Mouse (Mus musculus) testis, postnatal 10 days (tissue): ENCODE results near the gene Ckap5.
"Not testable (repeated sequence)": the region's sequence is repeated elsewhere in the genome, so short reads cannot be mapped to it uniquely, and the experiment has no call there.

Experiments
- DNase-seq: peaks from one replicate; pipeline ENCODE4 v3.0.0; 2021; ENCODE audit warnings: low spot score

Ckap5 gene

GRCm38 (mm10) chr2:91526294-91527146, at the start of gene Ckap5:
TSS of gene Ckap5 (plus strand) at chr2:91526762.
- DNase-seq, result peak; percentile 91

- DNase-seq, result no peak
These were observed 49.7 kb upstream of the Ckap5 start for GRCm38 (mm10) chr2:91476841-91477240.

DNA sequence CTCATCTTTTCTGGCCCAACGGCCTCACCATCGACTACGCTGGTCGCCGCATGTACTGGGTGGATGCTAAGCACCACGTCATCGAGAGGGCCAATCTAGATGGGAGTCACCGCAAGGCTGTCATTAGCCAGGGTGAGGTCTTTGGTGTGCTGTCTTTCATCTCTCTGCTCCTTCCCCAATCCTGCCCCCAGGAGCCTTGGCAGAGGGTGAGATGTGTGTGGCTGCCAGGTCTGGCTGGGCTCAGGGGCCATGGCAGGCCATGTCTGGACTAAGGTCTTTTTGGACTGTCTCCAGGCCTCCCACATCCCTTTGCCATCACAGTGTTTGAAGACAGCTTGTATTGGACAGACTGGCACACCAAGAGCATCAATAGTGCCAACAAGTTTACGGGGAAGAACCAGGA, 46.2 kb upstream of the Ckap5 start:
- DNase-seq, result no peak

- DNase-seq, result no peak
These were observed 45.6 kb upstream of the Ckap5 start for GRCm38 (mm10) chr2:91480805-91481514.

DNA sequence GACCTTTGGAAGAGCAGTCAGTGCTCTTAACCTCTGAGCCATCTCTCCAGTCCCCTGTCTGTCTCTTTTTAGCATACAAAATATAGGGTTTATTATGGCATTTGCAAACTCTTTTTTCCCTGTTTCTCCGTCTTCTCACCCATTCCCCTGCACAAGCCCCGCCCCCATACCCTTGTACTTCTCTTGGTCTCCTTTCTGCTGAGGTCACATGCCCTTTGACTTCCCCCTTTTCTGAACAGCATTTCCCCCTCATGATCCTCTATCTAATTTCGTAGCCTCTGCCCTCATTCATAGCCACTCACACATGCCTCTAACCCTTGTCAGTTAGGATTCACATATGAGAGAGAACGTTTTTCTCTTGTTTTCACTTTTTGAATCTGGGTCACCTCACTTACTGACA, 41.9 kb upstream of the Ckap5 start:
- DNase-seq, result no peak

DNA sequence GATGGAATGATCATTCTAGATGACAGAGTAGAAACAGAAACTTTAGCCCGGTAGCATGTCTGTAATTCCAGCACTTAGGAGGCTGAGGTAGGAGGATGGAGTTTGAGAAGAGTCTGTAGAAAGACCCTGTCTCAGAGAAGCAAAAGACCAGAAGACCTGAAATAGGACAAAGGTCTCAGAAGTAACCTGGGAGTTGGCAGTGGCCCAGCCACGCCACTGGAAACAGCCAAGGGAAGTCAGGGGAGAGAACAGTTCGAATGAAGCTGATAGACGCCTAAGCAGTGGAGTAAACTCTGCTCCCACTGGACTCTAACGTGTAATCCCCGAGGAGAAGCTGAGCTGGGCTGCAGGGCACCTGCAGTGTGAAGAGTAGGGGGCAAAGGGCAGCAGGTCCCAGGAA, 41.3 kb upstream of the Ckap5 start:
- no peak for DNase-seq

DNA sequence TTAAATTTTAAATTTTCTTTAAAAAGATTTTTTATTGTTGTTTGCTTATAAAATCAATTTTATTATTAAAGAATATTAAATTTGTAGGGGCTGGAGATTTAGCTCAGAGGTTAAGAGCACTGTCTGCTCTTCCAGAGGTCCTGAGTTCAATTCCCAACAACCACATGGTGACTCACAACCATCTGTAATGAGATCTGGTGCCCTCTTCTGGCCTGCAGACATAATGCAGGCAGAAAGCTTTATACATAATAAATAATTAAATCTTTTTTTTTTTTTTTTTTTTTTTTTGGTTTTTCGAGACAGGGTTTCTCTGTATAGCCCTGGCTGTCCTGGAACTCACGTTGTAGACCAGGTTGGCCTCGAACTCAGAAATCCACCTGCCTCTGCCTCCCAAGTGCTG, 39.3 kb upstream of the Ckap5 start:
- DNase-seq, result not testable (repeated sequence)

- no peak for DNase-seq
These were observed 34.4 kb upstream of the Ckap5 start for GRCm38 (mm10) chr2:91492071-91492635.

DNA sequence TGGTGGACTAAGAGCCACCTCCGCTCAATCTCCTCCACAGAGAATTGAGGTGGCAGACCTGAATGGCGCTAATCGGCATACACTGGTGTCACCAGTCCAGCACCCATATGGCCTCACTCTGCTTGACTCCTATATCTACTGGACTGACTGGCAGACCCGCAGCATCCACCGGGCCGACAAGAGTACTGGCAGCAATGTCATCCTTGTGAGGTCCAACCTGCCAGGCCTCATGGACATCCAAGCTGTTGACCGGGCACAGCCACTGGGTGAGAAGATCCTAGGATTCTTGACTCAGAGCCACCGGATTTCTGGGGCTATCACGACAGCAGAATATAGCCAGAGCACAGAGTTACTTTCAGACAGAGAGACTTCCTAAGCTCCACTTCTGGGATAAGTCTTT, 32.6 kb upstream of the Ckap5 start:
- DNase-seq, result no peak

GRCm38 (mm10) chr2:91498093-91498719, 28.4 kb upstream of the Ckap5 start:
- DNase-seq, result no peak

DNA sequence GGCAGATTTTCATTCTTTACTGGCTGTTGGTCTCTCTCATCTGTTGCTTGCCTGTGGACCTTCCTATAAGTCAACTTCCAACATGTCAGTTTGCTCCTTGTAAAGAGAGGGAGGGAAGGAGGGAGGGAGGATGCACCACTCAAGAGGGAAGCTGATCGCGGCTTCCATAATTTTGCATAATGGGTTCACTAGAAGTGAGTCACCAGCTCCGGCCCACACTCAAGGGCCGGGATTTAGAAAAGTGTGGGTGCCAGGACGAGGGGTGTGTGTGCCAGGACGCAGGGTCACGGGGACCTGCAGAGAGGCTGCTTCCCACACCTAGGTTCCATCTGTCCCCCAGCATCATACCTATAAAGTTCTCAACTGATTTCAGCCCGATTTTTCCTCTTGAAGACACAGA, 18.5 kb upstream of the Ckap5 start:
- no peak for DNase-seq

GRCm38 (mm10) chr2:91517186-91517585, 9.4 kb upstream of the Ckap5 start:
- DNase-seq, result no peak

DNA sequence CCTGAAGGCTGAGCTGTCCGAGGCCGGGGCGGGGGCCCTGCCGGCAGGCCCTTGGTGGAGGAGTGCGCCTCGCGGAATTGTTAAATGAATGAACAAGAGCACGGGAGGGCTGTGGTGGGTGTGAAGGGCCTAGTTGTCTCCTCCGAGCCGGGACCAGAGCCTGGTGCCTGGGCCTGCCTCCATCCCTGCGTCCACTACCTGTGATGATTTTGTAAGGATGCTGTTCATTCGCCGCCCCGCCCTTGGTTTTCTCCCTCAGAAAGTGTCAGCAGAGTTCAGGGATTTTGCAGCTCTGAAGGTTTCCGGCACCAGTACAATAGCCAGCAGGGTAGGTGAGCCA, 555 bp downstream of the Ckap5 start:
- DNase-seq, result no peak

GRCm38 (mm10) chr2:91537588-91538205, 11.1 kb downstream of the Ckap5 start:
- DNase-seq, result peak; percentile 88

GRCm38 (mm10) chr2:91568125-91568524, 41.6 kb downstream of the Ckap5 start:
- DNase-seq, result no peak

- DNase-seq, result no peak
These were observed 54.3 kb downstream of the Ckap5 start for GRCm38 (mm10) chr2:91580894-91581293.

DNA sequence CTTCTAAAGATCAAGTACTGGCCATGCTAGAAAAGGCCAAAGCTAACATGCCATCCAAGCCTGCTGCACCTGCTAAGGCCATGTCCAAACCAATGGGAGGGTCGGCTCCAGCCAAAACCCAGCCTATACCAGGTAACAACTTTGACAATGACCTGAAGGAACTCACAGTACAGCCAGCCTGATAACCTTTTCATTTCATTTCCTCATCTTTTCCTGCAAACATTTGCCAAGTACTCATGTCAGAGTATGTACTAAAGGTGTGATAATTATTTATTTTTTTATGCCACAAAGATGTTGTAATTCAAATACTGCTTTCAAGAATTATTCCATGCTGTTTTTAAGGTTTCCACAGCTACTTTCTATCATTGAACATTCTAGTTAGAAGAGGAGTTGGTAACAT, 59.7 kb downstream of the Ckap5 start:
- no peak for DNase-seq

- no peak for DNase-seq
These were observed 73.9 kb downstream of the Ckap5 start for GRCm38 (mm10) chr2:91600475-91600874.

DNA sequence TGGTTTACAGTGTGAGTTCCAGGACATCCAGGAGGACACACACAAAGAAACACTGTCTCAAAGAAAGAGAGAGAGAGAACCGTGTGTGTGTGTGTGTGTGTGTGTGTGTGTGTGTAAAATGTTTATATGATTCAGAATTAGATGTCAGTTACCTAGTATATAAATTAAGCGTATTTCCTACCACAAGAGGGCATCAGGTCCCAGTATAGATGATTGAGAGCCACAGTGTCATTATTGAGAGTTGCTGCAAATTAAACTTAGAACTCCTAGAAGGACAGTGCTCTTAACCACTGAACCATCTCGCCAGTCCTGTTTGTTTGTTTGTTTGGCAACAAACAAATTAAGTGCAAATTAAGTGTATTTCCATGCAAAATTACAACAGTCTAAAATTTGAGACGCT, 75.8 kb downstream of the Ckap5 start:
- DNase-seq, result no peak

DNA sequence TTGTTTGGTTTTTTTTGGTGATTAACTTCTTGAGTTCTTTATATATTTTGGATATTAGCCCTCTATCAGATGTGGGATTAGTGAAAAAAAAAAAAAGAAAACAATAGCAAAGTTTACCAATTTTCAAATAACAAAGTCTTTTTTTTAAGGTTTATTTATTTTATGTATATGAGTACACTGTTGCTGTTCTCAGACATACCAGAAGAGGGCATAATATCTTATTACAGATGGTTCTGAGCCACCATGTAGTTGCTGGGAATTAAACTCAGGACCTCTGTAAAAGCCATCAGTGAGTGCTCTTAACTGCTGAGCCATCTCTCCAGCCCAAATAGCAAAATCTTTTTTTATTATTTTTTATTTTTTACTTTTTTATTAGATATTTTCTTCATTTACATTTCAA, 82.8 kb downstream of the Ckap5 start:
- not testable (repeated sequence) for DNase-seq

DNA sequence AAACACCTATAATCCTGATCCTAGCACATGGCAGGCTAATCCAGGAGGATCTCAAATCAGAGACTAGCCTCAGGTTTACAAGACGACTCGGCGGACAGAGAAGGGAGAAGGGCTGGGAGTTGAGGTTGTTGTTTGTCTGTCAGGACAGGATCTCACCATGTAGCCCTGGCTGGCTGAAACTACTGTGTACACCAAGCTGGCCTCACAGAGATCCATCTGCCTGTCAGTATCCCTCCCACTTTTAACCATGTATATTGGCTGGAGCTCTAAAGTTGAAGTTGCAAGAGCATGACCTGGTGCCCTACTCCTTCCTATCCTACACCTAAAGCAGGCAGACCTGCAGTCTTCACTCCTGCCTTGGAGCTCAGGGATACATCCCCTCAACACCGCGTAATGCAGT, 95.8 kb downstream of the Ckap5 start:
- no peak for DNase-seq

DNA sequence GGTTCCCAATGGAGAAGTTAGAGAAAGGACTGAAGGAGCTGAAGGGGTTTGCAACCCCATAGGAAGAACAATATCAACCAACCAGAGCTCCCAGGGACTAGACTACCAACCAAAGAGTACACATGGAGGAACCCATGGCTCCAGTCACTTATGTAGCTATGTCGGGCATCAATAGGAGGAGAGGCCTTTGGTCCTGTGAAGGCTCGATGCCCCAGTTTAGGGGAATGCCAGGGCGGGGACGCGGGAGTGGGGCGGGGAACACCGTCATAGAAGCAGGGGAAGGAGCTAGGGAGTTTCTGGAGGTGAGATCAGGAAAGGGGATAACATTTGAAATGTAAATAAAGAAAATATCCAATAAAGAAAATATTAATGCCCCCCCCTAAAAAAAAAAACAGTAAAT, 96.8 kb downstream of the Ckap5 start:
- not testable (repeated sequence) for DNase-seq
